25 mouse cellular contexts compared by ENCODE assay signal in genomic region chr5:45119757-45120156, GRCm38 (mm10).
"Had no signal": no experiment of that assay in that cellular context is flagged by ENCODE, and none has a peak within 500 bp of the region (broad histone marks: within the 10 kb centered on the region; RNA-seq: fewer than 3 reads in every experiment).

No protein-coding gene starts in this region.

- H3K27ac ChIP-seq: embryonic facial prominence, embryonic 10.5 days; embryonic facial prominence, embryonic 12.5 days; embryonic facial prominence, embryonic 13.5 days; embryonic facial prominence, embryonic 15.5 days; forebrain, embryonic 10.5 days; forebrain, embryonic 12.5 days; forebrain, embryonic 13.5 days; forebrain, embryonic 15.5 days; gastrocnemius, adult 2 months; heart, adult 2 months had no signal

- H3K9me3 ChIP-seq: embryonic facial prominence, embryonic 10.5 days; embryonic facial prominence, embryonic 12.5 days; embryonic facial prominence, embryonic 13.5 days; embryonic facial prominence, embryonic 15.5 days; forebrain, embryonic 10.5 days; forebrain, embryonic 12.5 days; forebrain, embryonic 13.5 days; forebrain, embryonic 15.5 days had no signal

- DNase-seq: cerebellum, adult 9-10 months; cerebellum, adult 9-11 months; cerebellum, postnatal 10 days; cerebellum, postnatal 14 days; cerebellum, postnatal 25 days; cerebellum, postnatal 36 days; embryo, embryonic 11 days; forebrain, postnatal 0 days; gastrocnemius, adult 2 months; gastrocnemius, postnatal 10 days; gastrocnemius, postnatal 14 days; gastrocnemius, postnatal 25 days; gastrocnemius, postnatal 36 days; heart, adult 11 months; heart, adult 18-20 months; heart, adult 2 months had no signal

- H3K4me3 ChIP-seq: embryonic facial prominence, embryonic 10.5 days; embryonic facial prominence, embryonic 12.5 days; embryonic facial prominence, embryonic 13.5 days; embryonic facial prominence, embryonic 15.5 days; erythroblast, embryonic 14.5 days; forebrain, embryonic 10.5 days; forebrain, embryonic 12.5 days; forebrain, embryonic 13.5 days; forebrain, embryonic 15.5 days; gastrocnemius, adult 2 months; heart, adult 2 months had no signal

- H3K27me3 ChIP-seq: embryonic facial prominence, embryonic 12.5 days; embryonic facial prominence, embryonic 13.5 days; embryonic facial prominence, embryonic 15.5 days; forebrain, embryonic 12.5 days; forebrain, embryonic 13.5 days; forebrain, embryonic 15.5 days had no signal

- H3K9ac ChIP-seq: embryonic facial prominence, embryonic 12.5 days; embryonic facial prominence, embryonic 13.5 days; embryonic facial prominence, embryonic 15.5 days; forebrain, embryonic 12.5 days; forebrain, embryonic 13.5 days; forebrain, embryonic 15.5 days; forebrain, postnatal 0 days had no signal

- H3K36me3 ChIP-seq: embryonic facial prominence, embryonic 10.5 days; embryonic facial prominence, embryonic 12.5 days; embryonic facial prominence, embryonic 13.5 days; embryonic facial prominence, embryonic 15.5 days; forebrain, embryonic 10.5 days; forebrain, embryonic 12.5 days; forebrain, embryonic 15.5 days had no signal

- H3K4me2 ChIP-seq: embryonic facial prominence, embryonic 12.5 days; embryonic facial prominence, embryonic 13.5 days; embryonic facial prominence, embryonic 15.5 days; forebrain, embryonic 12.5 days; forebrain, embryonic 13.5 days; forebrain, embryonic 15.5 days had no signal

- H3K4me1 ChIP-seq: embryonic facial prominence, embryonic 15.5 days; forebrain, embryonic 10.5 days; forebrain, embryonic 12.5 days; forebrain, embryonic 15.5 days had no signal
